Mouse (Mus musculus) thymus, adult 2 months (tissue): Measurements from ENCODE around the gene Mylk. TPM values are rescaled to one million over a fixed set of nuclear protein-coding genes. Genes with fewer than 3 reads are reported as not detected.

Source experiments
- DNase-seq: peaks from one replicate; pipeline ENCODE4 v3.0.0; 2021
- H3K27ac ChIP-seq: fragments of 200-500 bp; 2 replicates; pipeline ENCODE4 v1.5.1; 2012; ENCODE audit warnings: low read length, control low read depth; ENCODE audit not compliant: control insufficient read depth, insufficient read depth
- H3K27me3 ChIP-seq: fragments of 200-500 bp; 2 replicates; pipeline ENCODE4 v1.6.1; 2012; ENCODE audit warnings: mild to moderate bottlenecking, low read length, moderate library complexity, mixed read lengths; ENCODE audit not compliant: control insufficient read depth, insufficient read depth
- H3K36me3 ChIP-seq: fragments of 200-500 bp; 2 replicates; pipeline ENCODE4 v1.6.1; 2012; ENCODE audit warnings: mild to moderate bottlenecking, low read length, moderate library complexity; ENCODE audit not compliant: control insufficient read depth, insufficient read depth
- H3K4me1 ChIP-seq: fragments of 200-500 bp; replicated peaks from 2 replicates; pipeline ENCODE4 v1.6.1; 2012; ENCODE audit warnings: low read length; ENCODE audit not compliant: control insufficient read depth, insufficient read depth
- H3K4me3 ChIP-seq: fragments of 200-500 bp; 2 replicates; pipeline ENCODE4 v1.5.1; 2012; ENCODE audit warnings: mild to moderate bottlenecking, low read length, control low read depth, moderate library complexity; ENCODE audit not compliant: control insufficient read depth, insufficient read depth
- CTCF ChIP-seq: fragments of 200-500 bp; IDR thresholded peaks from 2 replicates; pipeline ENCODE4 v1.5.1; 2012; ENCODE audit warnings: mild to moderate bottlenecking, control low read depth, low read length, moderate library complexity, borderline replicate concordance; ENCODE audit not compliant: control insufficient read depth, poor library complexity, insufficient read depth; ENCODE audit errors: extremely low read depth
- POLR2A ChIP-seq: fragments of 200-500 bp; IDR thresholded peaks from 2 replicates; pipeline ENCODE4 v1.6.1; 2012; ENCODE audit warnings: mild to moderate bottlenecking, low read length, control low read depth, moderate library complexity; ENCODE audit not compliant: control insufficient read depth, poor library complexity, insufficient read depth; ENCODE audit errors: extremely low read depth
- WGBS: fragments of 180-500 bp; shearing (Covaris S2); methylation state at CpG from one replicate; pipeline ENCODE4 v1.1.7; 2018; 5-methylcytosine and 5-hydroxymethylcytosine counted together
- polyA plus RNA-seq: library from polyadenylated mRNA; depleted of rRNA; stranded (reverse); fragments of >200 nt; gene quantifications from 2 replicates; pipeline ENCODE4 v1.2.3, GENCODE M21; 2012

Gene Mylk
- polyA plus RNA-seq, 1 experiment, result 7.2 TPM

- Histone ChIP-seq H3K36me3 (no peaks in the 10 kb centered on the region), H3K27me3 (no peaks in the 10 kb centered on the region), H3K4me1 (no peaks in the 10 kb centered on the region), H3K4me3 (no peak overlapping the region), H3K27ac (no peak overlapping the region)
- DNase-seq, result no peak
- TF ChIP-seq POLR2A, result no peak
- no peak for TF ChIP-seq CTCF
- 83% methylated on average over 10 of the region's 10 CpGs for WGBS
Observed at GRCm38 (mm10) chr16:34921319-34921718, 176.3 kb downstream of the Mylk start.

DNA sequence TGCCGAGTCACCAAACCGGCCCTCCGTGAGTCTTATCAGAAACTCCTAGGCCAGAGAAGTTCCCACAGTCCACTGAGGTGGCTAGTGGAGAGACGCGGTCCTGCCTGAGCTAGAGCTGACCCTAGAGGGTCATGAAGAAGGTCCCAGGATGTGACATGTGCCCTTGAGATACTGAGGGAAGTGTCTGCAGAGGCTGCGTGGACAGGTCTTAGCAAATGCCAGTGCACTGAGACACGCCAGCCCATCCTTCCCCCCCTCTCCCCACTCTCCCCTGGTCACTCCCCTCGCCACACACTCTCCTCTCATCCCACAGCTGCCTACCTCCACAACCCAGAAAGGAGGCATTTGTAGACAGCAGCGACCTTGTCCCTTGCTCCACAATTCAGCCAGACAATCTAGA lies 178.6 kb downstream of the Mylk start:
- Histone ChIP-seq H3K4me3 (no peak overlapping the region), H3K27ac (no peak overlapping the region)

DNA sequence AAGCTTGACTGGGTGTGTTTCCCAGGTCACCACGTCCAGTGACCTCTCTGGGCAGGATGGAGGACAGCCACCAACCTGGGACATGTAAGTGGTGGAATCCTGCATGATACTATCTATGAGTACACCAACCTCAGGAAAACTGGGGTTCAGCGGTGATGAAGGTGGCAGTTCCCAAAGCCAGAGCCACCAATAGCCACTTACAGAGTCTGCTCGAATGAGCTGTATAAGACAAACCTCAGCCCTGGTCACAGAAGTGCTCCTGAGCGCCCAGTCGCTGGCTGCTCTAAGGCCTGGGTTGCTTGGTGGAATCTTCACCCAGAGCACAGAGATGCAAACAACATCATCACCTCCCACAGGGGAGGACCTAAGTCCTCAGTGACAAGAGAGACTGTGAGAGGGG lies 179.3 kb downstream of the Mylk start:
- WGBS, result 85% methylated on average over 5 of the region's 5 CpGs
- no peak for TF ChIP-seq POLR2A
- TF ChIP-seq CTCF, result no peak
- H3K27me3 ChIP-seq, result no peaks in the 10 kb centered on the region
- H3K4me1 ChIP-seq, result no peaks in the 10 kb centered on the region
- no peak overlapping the region for H3K4me3 ChIP-seq
- H3K36me3 ChIP-seq, result no peaks in the 10 kb centered on the region
- DNase-seq, result no peak
- H3K27ac ChIP-seq, result no peak overlapping the region

More for the DNA sequence above, 178.6 kb downstream of the Mylk start:
- Histone ChIP-seq H3K4me1 (no peaks in the 10 kb centered on the region), H3K36me3 (no peaks in the 10 kb centered on the region), H3K27me3 (no peaks in the 10 kb centered on the region)
- 82% methylated on average over 9 of the region's 9 CpGs for WGBS
- DNase-seq, result no peak
- TF ChIP-seq CTCF (no peak), POLR2A (no peak)

DNA sequence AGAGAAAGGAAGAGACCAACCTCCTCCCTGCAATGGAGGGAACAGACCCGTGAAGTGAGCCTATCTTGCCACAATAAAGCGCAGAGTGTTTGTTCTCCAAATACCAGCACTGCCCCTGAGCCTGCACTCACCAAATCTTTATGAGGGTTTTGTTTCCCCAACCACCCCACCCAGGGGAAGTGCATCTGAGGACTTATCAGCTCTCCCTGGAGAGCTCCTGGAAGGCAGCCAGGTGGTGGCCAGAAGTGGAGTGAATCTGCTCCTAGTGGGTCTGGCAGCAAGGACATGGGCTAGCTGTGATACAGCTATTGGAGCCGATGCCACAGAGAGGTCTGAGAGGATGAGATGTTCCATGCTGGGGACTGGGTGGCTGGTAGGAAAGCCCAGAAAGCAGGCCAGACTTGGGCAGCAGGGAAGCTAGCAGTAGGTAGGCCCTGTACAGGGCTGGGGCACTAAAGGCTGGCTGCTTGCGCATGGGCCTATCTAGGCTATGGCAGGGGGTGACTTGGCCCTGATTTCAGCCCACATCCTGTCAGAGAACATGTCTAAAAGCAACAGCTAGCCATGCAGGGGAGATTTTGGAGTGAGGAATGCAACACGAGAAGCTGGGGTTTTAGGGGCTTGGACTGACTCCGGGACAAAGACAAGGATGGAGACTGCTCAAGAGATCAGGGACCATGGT lies 180.1 kb downstream of the Mylk start:
- no peaks in the 10 kb centered on the region for H3K36me3 ChIP-seq
- no peaks in the 10 kb centered on the region for H3K4me1 ChIP-seq
- no peak overlapping the region for H3K27ac ChIP-seq
- DNase-seq, result no peak
- TF ChIP-seq CTCF (no peak), POLR2A (no peak)
- no peak overlapping the region for H3K4me3 ChIP-seq
- H3K27me3 ChIP-seq, result no peaks in the 10 kb centered on the region
- WGBS, result 46% methylated on average over 6 of the region's 6 CpGs

GRCm38 (mm10) chr16:34926531-34927435 lies 181.8 kb downstream of the Mylk start:
- no peak overlapping the region for H3K27ac ChIP-seq
- no peak for DNase-seq
- WGBS, result 91% methylated on average over 9 of the region's 9 CpGs
- TF ChIP-seq CTCF, result no peak
- no peak for TF ChIP-seq POLR2A
- H3K27me3 ChIP-seq, result no peaks in the 10 kb centered on the region
- H3K4me3 ChIP-seq, result no peak overlapping the region
- no peaks in the 10 kb centered on the region for H3K36me3 ChIP-seq
- no peaks in the 10 kb centered on the region for H3K4me1 ChIP-seq

DNA sequence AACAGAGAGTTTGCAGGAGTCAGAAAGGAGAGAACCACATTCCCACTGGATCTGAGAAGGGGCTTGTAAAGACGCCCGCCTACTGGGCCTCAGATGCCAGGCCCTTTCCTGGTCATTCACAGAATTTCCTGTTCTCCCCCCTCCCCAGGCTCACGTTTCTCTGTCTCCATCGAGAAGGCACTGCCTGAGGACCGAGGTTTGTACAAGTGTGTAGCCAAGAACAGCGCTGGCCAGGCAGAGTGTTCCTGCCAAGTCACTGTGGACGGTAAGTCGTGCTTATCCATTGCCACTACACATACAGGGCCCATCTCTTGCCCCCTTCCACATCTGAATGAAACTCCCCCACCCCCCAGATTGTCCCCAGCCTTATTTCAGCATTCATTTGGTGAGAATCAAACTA lies 184.7 kb downstream of the Mylk start:
- H3K27ac ChIP-seq, result no peak overlapping the region
- H3K36me3 ChIP-seq, result no peaks in the 10 kb centered on the region
- 68% methylated on average over 8 of the region's 8 CpGs for WGBS
- no peaks in the 10 kb centered on the region for H3K4me1 ChIP-seq
- no peak overlapping the region for H3K4me3 ChIP-seq
- H3K27me3 ChIP-seq, result no peaks in the 10 kb centered on the region
- no peak for TF ChIP-seq POLR2A
- TF ChIP-seq CTCF, result no peak
- DNase-seq, result no peak

- TF ChIP-seq CTCF (no peak), POLR2A (no peak)
- H3K4me3 ChIP-seq, result no peak overlapping the region
- H3K36me3 ChIP-seq, result no peaks in the 10 kb centered on the region
- H3K4me1 ChIP-seq, result no peaks in the 10 kb centered on the region
- H3K27me3 ChIP-seq, result no peaks in the 10 kb centered on the region
- DNase-seq, result no peak
- no peak overlapping the region for H3K27ac ChIP-seq
- 18% methylated on average over 7 of the region's 7 CpGs for WGBS
Observed at GRCm38 (mm10) chr16:34930110-34930509, 185.1 kb downstream of the Mylk start.
